Mouse (Mus musculus) stomach, embryonic 16.5 days (tissue): ENCODE measurements around the gene Actl10. TPM values are rescaled to one million over a fixed set of nuclear protein-coding genes. Genes with fewer than 3 reads are reported as not detected.
A peak's percentile ranks its signal among the peaks of the same experiment; 100 is the strongest.

ENCODE experiments used
- ATAC-seq: fragments of 200-750 bp; cut with Nextera tagmentation; 2 replicates; pipeline ENCODE4 v1.8.0; 2017; ENCODE audit warnings: moderate number of reproducible peaks, moderate TSS enrichment; ENCODE audit not compliant: insufficient read depth, low FRiP score
- H3K27ac ChIP-seq: fragments of 300-500 bp; sonication (generic); 2 replicates; pipeline ENCODE4 v1.5.1; 2014; ENCODE audit warnings: low read length
- H3K27me3 ChIP-seq: fragments of 300-500 bp; sonication (generic); 2 replicates; pipeline ENCODE4 v1.6.1; 2014; ENCODE audit warnings: low read length, control low read depth, mixed read lengths; ENCODE audit not compliant: control insufficient read depth, insufficient read depth
- H3K36me3 ChIP-seq: fragments of 300-500 bp; sonication (generic); 2 replicates; pipeline ENCODE4 v1.6.1; 2014; ENCODE audit warnings: low read length; ENCODE audit not compliant: control insufficient read depth, insufficient read depth
- H3K4me1 ChIP-seq: fragments of 300-500 bp; sonication (generic); 2 replicates; pipeline ENCODE4 v1.6.1; 2014; ENCODE audit warnings: low read length, control low read depth, mixed read lengths; ENCODE audit not compliant: control insufficient read depth, insufficient read depth
- H3K4me2 ChIP-seq: fragments of 300-500 bp; sonication (generic); 2 replicates; pipeline ENCODE4 v1.6.1; 2014; ENCODE audit warnings: low read depth, low read length, mixed read lengths
- H3K4me3 ChIP-seq: fragments of 300-500 bp; sonication (generic); replicated peaks from 2 replicates; pipeline ENCODE4 v1.5.1; 2014; ENCODE audit warnings: mild to moderate bottlenecking, low read length
- H3K9ac ChIP-seq: fragments of 300-500 bp; sonication (generic); 2 replicates; pipeline ENCODE4 v1.6.1; 2014; ENCODE audit warnings: low read length
- H3K9me3 ChIP-seq: fragments of 300-500 bp; sonication (generic); replicated peaks from 2 replicates; pipeline ENCODE4 v1.6.1; 2016; ENCODE audit warnings: low read length, control low read depth; ENCODE audit not compliant: control insufficient read depth
- WGBS: fragments of 180-500 bp; shearing (Covaris S2); extraction: QIAGEN DNeasy Blood & Tissue Kit; methylation state at CpG from one replicate; pipeline ENCODE4 v1.1.7; 2014; 5-methylcytosine and 5-hydroxymethylcytosine counted together
- polyA plus RNA-seq: library from polyadenylated mRNA; unstranded; fragments of >200 nt; fragmentation: Nextera tagmentation; extraction: Ambion mirVana; gene quantifications from 2 replicates; pipeline ENCODE4 v1.2.1, GENCODE M21; 2015

Actl10 gene
- polyA plus RNA-seq, 1 experiment from 2014 or later = 0.14 TPM

DNA sequence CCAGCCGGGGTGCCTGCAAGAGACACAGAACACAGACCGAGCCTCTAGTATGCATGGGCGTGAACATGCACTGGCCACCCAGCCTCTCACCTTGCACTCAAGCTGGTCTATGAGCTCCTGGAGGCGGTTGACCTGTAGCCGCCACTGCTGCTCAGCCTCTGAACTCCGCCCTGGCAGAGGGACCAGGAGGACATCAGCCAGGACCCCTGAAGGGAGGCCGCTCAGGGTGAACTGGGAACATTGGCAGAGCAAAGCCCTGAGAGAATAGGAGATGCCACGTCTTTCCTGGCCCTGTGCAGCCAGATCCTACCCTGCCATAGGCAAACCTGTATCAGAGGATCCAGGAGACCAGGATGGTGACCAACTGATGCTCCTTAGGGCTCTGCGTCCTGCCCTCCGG lies 4.9 kb upstream of the Actl10 start, which contains the start of gene 1700003F12Rik:
Gene 1700003F12Rik (plus strand): TSS at position 375 of the 400 bp plus-strand sequence.
- no peak for ATAC-seq
- H3K27me3 ChIP-seq = peaks cover 14% of the 10 kb centered on the region
- WGBS = 91% methylated on average over 10 of the region's 10 CpGs
- H3K4me2 ChIP-seq = no peak within 1 kb of the TSS
- no peak within 1 kb of the TSS for H3K4me3 ChIP-seq
- H3K27ac ChIP-seq = no peak within 1 kb of the TSS
- H3K9ac ChIP-seq = no peak within 1 kb of the TSS
- 0 out of 2 replicates have a peak, but pooled peaks cover 4% of the 10 kb centered on the region for H3K4me1 ChIP-seq
- no peaks in the 10 kb centered on the region for H3K36me3 ChIP-seq
- no peaks in the 10 kb centered on the region for H3K9me3 ChIP-seq

DNA sequence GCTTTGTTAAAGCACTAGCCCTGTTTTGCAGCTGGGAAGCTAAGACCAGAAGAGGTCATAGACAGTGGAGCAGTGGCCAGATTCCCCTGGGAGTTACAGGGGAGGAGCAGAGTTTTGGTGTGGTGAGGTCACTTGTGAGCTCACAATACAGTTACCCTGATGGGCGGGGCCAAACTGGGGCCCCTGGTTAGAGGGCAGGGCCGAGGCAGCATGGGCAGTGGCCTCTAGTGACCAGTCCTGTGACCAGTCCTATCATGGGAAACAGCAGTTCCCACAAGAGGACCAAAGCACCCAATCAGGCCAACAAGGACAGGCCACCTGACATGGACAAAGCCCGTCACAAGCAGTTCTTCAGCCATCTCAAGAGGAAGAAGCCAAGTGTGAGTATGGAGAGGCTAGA lies 2.9 kb upstream of the Actl10 start:
- H3K27ac ChIP-seq = no peak overlapping the region
- WGBS = 55% methylated on average over 3 of the region's 3 CpGs
- H3K27me3 ChIP-seq = peaks cover 20% of the 10 kb centered on the region
- H3K4me1 ChIP-seq = peaks cover 10% of the 10 kb centered on the region; the same call in 1 of the 2 replicates
- no peaks in the 10 kb centered on the region for H3K36me3 ChIP-seq
- H3K9ac ChIP-seq = peak overlapping the region; percentile 64; the same call in 1 of the 2 replicates
- peak overlapping the region; percentile 63; the same call in 1 of the 2 replicates for H3K4me2 ChIP-seq
- H3K9me3 ChIP-seq = no peaks in the 10 kb centered on the region
- no peak for ATAC-seq
- H3K4me3 ChIP-seq = no peak overlapping the region

DNA sequence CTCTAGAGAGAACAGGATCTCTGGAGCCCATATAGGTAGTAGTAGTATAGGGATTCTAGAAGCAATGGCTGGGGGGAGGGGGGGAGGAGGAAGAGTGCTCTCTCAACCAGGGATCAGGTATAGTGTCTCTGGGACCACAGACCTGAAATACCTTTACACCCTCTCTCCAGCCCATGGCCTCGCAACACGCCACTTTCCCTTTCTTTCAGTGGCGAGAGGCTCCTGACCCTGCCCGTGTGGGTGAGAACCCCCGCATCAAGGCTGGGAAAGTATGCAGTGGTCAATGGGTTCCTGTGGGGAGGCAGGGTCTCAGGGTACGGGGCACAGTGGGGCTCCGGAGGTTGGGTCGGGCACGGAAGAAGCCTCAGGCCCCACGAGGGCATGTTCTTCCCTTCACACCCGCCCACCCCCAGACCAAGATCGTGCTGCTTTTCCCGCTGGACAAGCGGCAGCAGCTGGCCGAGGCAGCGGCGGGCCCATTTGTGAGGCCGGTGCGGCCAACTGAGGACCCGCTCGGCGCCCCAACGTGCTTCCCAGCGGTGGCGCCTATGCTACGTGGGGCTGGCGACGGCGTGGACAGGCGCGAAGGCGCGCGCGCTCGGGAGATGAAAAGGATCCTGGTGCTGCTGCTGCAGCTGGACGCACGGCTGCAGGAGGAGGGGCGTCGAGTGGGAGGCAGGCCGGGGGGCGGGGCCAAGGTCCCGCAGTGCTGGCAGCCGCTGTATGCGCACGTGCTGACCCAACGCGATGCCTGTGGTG lies 2.3 kb upstream of the Actl10 start:
- 3% methylated on average over 46 of the region's 48 CpGs for WGBS

DNA sequence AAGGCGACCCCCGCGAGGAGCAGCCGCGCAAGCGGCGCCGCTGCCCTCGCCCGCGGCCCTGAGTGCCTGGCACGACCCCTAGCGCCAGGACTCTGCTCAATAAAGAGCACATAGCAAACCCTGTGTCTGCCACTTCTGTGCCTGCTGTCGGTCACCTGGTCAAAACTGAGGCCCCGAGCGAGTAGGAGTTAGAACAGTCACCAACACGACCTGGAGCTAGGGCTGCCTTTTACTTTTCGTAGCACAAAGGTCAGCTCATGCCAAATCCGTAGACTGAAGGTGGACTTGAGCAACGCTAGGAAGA lies 1.7 kb upstream of the Actl10 start:
- Histone ChIP-seq H3K36me3 (no peaks in the 10 kb centered on the region), H3K4me2 (peak overlapping the region; percentile 63), H3K27ac (no peak overlapping the region), H3K9ac (peak overlapping the region; percentile 64; the same call in 1 of the 2 replicates), H3K4me1 (peaks cover 10% of the 10 kb centered on the region; the same call in 1 of the 2 replicates), H3K27me3 (peaks cover 20% of the 10 kb centered on the region), H3K4me3 (peak overlapping the region; percentile 45), H3K9me3 (no peaks in the 10 kb centered on the region)
- no peak for ATAC-seq
- 15% methylated on average over 20 of the region's 20 CpGs for WGBS

More for the DNA sequence above, 2.3 kb upstream of the Actl10 start:
- peak overlapping the region; percentile 45 for H3K4me3 ChIP-seq
- H3K27ac ChIP-seq = no peak overlapping the region
- peak; percentile 81 for ATAC-seq
- H3K4me1 ChIP-seq = peaks cover 10% of the 10 kb centered on the region; the same call in 1 of the 2 replicates
- H3K9ac ChIP-seq = peak overlapping the region; percentile 64
- H3K36me3 ChIP-seq = no peaks in the 10 kb centered on the region
- H3K4me2 ChIP-seq = peak overlapping the region; percentile 63
- H3K9me3 ChIP-seq = no peaks in the 10 kb centered on the region
- H3K27me3 ChIP-seq = peaks cover 20% of the 10 kb centered on the region

DNA sequence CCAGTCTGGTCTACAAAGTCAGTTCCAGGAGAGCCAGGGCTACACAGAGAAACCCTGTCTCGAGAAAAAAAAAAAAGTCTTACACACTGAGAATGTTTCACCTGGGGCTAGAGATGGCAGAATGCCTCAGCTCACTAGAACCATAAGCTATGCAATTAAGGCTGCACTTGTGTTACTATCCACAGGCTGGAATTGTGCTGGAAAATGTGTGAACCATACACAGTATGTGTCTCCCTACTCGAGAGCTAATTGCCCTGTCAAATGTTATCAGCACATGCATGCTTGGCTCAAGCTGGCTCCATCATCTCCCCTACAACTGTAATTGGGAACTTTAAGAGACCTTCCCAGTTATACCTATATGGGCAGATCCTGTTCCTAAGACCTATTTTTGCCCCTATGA lies 639 bp upstream of the Actl10 start:
- no peaks in the 10 kb centered on the region for H3K9me3 ChIP-seq
- peaks cover 10% of the 10 kb centered on the region; the same call in 1 of the 2 replicates for H3K4me1 ChIP-seq
- no peak for ATAC-seq
- H3K27ac ChIP-seq = no peak overlapping the region
- H3K4me2 ChIP-seq = no peak overlapping the region
- H3K4me3 ChIP-seq = no peak overlapping the region
- H3K9ac ChIP-seq = no peak overlapping the region
- H3K27me3 ChIP-seq = peaks cover 20% of the 10 kb centered on the region
- WGBS = 76% methylated on average over 2 of the region's 2 CpGs
- H3K36me3 ChIP-seq = no peaks in the 10 kb centered on the region

DNA sequence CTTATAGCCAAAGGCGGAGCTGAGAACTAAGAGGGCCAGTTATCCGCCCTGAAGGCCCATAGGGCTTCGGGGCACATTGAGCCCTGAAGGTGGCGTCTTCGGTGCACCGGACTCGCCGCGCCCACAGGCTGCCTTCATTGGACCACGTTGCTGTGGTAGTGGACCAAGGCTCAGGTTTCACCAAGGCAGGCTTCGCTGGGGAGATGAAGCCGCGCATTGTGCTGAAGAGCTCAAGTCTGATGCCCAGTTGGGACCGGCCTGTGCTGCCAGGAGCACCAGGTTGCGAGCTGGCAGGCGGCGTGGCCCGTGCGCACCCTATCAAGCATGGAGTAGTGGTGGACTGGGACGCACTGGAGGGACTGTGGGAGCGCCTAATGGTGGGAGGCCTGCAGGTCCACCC lies 351 bp downstream of the Actl10 start:
- H3K27ac ChIP-seq = no peak overlapping the region
- peak; percentile 1; the same call in 1 of the 2 replicates for ATAC-seq
- peaks cover 20% of the 10 kb centered on the region for H3K27me3 ChIP-seq
- peak overlapping the region; percentile 42 for H3K4me2 ChIP-seq
- peak overlapping the region; percentile 17 for H3K4me3 ChIP-seq
- 41% methylated on average over 21 of the region's 21 CpGs for WGBS
- H3K9ac ChIP-seq = 0 out of 2 replicates have a peak overlapping the region, but pooled peaks have one; percentile 41
- no peaks in the 10 kb centered on the region for H3K9me3 ChIP-seq
- no peaks in the 10 kb centered on the region for H3K36me3 ChIP-seq
- peaks cover 10% of the 10 kb centered on the region; the same call in 1 of the 2 replicates for H3K4me1 ChIP-seq

DNA sequence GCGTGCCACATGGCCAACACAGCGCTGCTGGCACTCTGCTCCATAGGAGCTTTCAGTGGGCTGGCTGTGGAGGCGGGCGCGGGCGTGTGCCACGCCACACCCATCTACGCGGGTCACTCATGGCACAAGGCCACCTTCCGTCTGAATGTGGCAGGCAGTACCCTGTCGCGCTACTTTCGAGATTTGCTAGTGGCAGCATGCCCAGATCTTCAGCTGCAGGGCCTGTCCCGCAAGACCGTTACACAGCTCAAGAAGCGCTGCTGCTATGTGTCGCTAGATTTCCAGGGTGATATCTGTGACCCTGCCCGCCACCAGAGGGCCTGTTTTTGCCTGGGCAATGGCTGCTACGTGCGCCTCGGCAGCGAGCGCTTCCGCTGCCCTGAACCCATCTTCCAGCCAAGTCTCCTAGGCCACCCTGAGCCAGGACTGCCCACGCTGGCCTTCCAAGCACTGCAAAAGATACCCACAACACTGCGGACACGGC lies 890 bp downstream of the Actl10 start:
- Histone ChIP-seq H3K9ac (peak overlapping the region; percentile 41), H3K4me2 (peak overlapping the region; percentile 42)
- peak; percentile 31; the same call in 1 of the 2 replicates for ATAC-seq

DNA sequence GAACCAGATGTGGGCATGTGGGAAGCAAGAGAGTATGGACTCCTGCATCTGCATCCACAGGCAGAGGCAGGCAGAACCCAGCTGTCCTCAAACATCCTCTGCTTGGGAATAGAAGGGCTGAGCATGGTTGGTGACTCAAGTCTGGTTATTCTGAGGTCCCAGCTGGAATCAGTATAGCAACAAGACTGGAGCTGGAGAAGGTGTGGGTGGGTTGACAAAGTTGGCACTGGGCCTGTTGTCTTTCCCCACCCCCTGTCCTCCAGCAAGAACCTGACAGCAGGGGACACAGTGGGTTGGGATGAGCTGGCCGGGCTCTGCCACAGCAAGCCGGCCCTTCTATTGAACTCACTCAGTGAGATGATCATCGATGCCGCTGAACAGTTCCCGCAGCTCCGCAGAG lies 3.7 kb downstream of the Actl10 start:
- Histone ChIP-seq H3K9ac (no peak overlapping the region), H3K4me3 (no peak overlapping the region), H3K36me3 (no peaks in the 10 kb centered on the region), H3K27me3 (peaks cover 20% of the 10 kb centered on the region), H3K4me1 (peaks cover 20% of the 10 kb centered on the region), H3K4me2 (no peak overlapping the region), H3K27ac (no peak overlapping the region), H3K9me3 (no peaks in the 10 kb centered on the region)
- WGBS = 79% methylated on average over 6 of the region's 6 CpGs
- no peak for ATAC-seq

More for the DNA sequence above, 890 bp downstream of the Actl10 start:
- Histone ChIP-seq H3K27ac (no peak overlapping the region), H3K4me3 (peak overlapping the region; percentile 17), H3K36me3 (no peaks in the 10 kb centered on the region), H3K9me3 (no peaks in the 10 kb centered on the region), H3K27me3 (peaks cover 20% of the 10 kb centered on the region), H3K4me1 (peaks cover 10% of the 10 kb centered on the region; the same call in 1 of the 2 replicates)
- WGBS = 24% methylated on average over 27 of the region's 27 CpGs

DNA sequence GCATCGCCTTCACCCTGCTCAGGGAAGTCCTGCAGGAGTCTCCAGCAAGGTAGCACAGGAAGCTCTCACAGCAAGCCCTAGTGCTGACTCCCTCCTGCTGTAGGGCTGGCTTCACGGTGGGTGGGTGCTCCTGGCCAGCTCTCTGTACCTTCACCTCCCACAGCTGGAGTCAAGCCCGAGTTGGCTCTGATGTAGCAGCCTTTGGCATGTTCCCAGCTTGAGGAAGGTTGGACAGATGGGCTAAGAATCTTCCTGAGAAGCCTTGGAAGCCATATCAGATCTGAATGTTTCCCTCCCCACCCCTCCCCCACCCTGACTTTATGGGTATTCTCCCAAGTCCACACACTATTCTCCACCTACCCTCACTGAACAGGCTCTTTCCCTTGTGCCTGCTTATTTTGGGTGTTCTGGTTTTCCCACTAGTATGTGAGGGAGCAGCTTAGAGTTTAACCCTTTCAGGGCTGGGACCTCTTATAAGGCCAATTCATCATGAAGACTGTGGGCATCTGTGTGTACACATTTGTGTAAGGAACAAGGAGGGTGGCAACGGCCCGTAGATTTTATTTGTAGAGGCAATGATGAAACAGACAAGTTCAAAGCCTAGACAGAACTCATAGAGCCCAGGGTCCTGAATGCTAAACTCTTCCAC lies 5.7 kb downstream of the Actl10 start:
- Histone ChIP-seq H3K4me1 (peaks cover 18% of the 10 kb centered on the region), H3K4me2 (no peak overlapping the region), H3K9me3 (no peaks in the 10 kb centered on the region), H3K9ac (no peak overlapping the region), H3K36me3 (peaks cover 8% of the 10 kb centered on the region; the same call in 1 of the 2 replicates), H3K4me3 (no peak overlapping the region), H3K27me3 (0 out of 2 replicates have a peak, but pooled peaks cover under 1% of the 10 kb centered on the region), H3K27ac (no peak overlapping the region)
- ATAC-seq = no peak; the same call in 1 of the 2 replicates
- WGBS = 40% methylated on average over 5 of the region's 5 CpGs
